Mouse (Mus musculus) CD4-positive, CD25-positive, alpha-beta regulatory T cell (primary cell): ENCODE results near the gene Osbpl7. TPM values are rescaled to one million over a fixed set of nuclear protein-coding genes. Genes with fewer than 3 reads are reported as not detected.

Experiments
- polyA plus RNA-seq: library from polyadenylated mRNA; unstranded; fragments of 100-300 nt; shearing (Covaris generic); gene quantifications from one replicate; pipeline ENCODE4 v1.2.1, GENCODE M21; 2017

The Osbpl7 gene
- 35.0 TPM for polyA plus RNA-seq

DNA sequence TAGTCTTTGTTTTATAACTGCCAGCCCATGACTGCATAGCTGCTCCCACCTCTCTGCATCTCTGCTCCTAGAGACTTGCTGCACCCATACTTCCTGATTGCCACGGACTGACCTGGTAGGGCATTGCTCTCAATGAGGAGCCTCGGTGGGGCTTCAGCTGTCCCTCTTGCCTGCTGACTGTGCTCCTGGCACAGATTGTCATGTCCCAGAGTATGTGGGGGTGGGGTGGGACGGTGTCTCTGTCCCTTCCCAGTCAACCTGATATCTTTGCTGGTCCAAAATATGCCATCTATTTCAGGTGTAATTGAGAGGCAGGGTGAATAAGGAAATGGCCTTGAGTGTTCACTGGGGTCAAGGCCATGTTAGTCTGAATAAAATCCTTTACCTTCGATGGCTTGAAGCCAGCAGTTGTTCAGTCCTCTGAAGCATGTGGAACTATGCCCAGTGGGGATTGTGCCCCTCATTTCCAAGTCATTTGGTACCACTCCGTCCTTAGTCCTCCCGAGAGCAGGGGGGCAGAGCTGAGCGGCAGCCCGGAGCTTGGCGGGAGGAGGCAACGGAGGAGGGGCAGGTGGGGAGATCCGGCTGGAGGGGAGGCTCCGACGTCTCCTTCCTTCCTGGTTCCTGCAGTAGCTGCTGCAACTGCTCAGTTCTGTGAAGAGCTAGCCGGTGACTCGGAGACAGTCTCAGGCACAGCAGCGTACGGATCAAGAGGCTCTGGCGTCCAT is at the start of gene Osbpl7:
Gene Osbpl7, plus strand, starts transcription at position 413 of the 728 bp plus-strand sequence.

DNA sequence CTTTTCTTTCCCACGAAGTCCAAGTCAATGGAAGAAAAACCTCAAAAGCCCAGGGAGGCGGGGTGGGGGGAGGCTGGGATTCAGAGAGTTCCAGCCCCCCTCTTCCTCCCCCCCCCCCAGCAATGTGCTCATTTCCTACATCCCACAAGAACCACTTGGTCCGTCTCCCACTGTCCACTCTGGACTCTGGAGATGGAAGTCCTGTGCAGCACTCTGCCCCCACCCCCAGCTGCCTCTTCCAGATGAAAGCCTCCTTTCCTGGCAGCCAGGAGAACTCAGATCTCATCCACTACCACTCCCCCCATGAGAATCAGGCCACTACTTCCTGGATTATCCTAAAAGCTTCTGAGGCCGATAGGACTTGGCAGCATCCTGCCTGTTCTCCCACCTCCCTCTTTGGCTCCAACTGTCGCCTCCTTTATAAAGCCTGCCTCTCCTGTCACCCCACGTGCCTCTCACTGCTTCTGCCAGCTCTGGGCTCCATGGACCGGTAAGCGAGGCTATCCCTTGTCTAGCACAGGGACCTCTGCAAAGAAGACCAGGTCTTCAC is 37.2 kb upstream of the Osbpl7 start, which contains the start of gene Sp6:
Gene Sp6, plus strand, starts transcription at position 274 of the 550 bp plus-strand sequence.

DNA sequence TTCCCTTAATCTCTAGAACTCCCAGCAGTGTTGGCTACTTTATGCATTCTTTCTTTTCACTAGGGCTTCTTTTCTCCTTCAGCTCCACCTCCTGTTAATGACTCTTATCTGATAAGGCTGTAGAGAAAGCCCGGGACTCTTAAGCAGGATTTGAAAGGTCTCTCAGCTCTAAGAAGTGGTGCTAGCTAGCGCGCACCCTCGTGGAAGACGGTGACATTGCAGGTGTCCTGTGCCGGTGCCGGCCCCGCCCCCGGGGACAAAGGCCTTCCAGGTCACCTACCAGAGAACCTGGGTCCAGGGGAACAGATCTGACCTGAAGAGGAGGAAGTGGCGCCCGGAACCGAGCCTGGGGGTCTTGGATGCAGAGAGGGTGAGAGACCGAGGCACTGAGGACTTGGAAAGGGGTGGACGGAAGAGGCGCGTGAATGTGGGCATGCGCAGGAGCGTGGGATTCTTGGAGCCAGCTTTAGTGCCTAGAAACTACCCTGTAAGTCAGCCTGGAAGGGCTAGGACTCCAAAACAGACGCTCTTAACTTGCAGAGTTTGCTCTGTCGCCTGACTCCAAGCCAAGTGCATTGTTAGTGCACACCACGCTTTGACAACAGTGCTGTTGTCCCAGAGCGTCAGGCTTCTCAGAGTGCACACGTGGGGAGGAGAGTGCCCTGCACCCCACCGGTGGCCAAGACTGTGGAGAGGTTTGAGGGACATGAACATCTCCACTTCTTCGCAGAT is 20.6 kb upstream of the Osbpl7 start, which contains the start of gene Scrn2:
Gene Scrn2, plus strand, starts transcription at position 253 of the 732 bp plus-strand sequence.

DNA sequence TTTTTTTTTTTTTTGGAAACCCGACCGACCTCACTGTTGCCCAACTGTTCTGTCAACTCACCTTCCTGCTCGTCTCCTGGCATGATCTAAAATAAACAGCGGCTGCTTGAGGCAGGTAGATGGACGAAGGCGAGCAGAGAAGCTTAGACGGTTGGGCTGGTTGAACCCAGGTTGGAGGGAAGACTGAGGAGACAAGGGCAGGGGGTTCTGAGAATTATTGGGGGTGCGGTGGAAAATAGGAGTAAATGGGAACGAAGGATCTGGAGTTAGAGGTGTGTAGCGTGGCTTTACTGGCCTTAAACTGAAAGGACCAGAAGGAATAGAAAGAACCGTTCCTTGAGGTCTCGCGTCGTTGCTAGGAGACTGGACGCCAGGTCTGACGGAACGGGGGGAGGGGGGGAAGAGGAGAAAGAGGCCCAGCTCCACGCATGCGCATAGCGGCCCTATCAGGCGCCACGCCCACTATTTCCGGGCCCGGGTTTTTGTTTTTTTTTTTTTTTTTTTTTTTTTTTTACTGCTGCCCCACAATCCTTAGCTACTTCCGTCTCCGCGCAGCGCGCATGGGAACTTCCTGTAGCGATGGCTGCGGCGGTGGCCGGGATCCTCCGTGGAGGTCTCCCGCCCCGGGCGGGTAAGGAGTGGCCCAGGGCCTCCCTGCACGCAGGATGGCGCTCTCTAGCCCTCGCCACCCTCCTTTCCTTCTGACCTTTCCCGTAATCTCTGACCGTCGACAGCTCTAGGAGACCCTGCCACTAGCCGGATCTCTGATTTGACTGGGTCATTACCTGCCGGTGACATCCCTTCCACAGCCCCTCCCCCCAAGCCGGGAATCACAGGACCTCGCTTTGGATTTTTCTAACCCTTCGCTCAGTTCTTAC is 9.2 kb upstream of the Osbpl7 start, which contains the start of the genes Lrrc46 and Mrpl10:
Gene Lrrc46, minus strand, starts transcription at position 386 of the 878 bp plus-strand sequence.
Gene Mrpl10, plus strand, starts transcription at position 539 of the 878 bp plus-strand sequence.

DNA sequence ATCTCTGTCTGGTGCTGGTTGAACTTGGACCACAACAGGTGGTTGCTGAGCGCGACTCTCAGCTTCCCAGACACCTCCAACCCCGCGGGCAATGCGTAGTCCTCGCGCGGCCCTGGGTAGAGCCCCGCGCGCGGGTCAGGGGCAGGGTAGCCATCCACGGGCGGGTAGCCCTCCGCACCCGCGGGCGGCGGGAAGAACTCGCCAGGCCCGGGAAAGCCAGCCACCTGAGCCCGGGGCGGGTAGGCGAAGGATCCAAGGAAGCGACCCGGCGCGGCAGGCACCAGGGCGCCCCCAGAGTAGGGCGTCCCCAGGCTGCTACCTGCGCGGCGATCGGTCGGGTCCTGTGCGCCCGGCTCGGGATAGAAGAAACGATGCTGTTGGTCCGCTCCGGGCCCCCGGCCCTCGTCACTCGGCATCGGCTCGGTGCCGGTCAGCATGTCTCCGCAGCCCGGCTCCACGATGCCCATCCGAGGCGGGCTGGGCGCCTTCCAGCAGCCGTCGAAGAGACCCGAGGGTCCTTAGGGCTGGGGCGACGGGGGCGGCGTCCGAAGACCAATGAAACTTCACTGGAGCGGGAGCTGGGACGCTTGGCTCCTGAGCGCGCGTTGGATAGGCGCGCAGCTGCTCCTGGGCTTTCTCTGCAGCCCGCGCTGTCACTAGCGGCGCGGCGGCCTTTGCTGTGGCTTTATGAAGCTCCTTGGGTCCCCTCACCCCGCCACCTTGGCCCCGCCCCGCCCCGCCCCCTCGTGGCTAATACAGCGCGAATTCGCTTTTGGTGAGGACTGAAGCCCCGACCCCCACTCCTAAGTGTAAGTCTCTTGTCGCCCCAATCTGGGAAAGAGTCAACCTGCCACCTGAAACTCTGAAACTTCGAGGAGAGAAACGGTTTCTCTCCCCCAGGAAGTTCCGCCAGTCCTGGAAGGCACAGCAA is 64.5 kb downstream of the Osbpl7 start, which contains the start of gene Tbx21:
Gene Tbx21, minus strand, starts transcription at position 661 of the 931 bp plus-strand sequence.

Other genes starting within 250 kb of the Osbpl7 start
- 53.0 TPM for gene Nfe2l1, start 220.7 kb upstream of the Osbpl7 start, polyA plus RNA-seq
- gene Copz2, start 200.8 kb upstream of the Osbpl7 start, polyA plus RNA-seq = 0.37 TPM
- 78.6 TPM for gene Cdk5rap3, start 134.1 kb upstream of the Osbpl7 start, polyA plus RNA-seq
- gene Prr15l, start 122.5 kb upstream of the Osbpl7 start, polyA plus RNA-seq = 0.13 TPM
- gene Pnpo, start 106.6 kb upstream of the Osbpl7 start, polyA plus RNA-seq = 40.8 TPM
- 76.0 TPM for gene Sp2, start 67.7 kb upstream of the Osbpl7 start, polyA plus RNA-seq
- 29.5 TPM for gene Sp6, start 37.2 kb upstream of the Osbpl7 start, polyA plus RNA-seq
- 14.4 TPM for gene Scrn2, start 20.7 kb upstream of the Osbpl7 start, polyA plus RNA-seq
- 0.22 TPM for gene Lrrc46, start 9.2 kb upstream of the Osbpl7 start, polyA plus RNA-seq
- gene Mrpl10, start 9.1 kb upstream of the Osbpl7 start, polyA plus RNA-seq = 84.8 TPM
- 9.6 TPM for gene Tbx21, start 64.7 kb downstream of the Osbpl7 start, polyA plus RNA-seq
- 0.16 TPM for gene Tbkbp1, start 100.9 kb downstream of the Osbpl7 start, polyA plus RNA-seq
- 33.1 TPM for gene Kpnb1, start 137.3 kb downstream of the Osbpl7 start, polyA plus RNA-seq
- 44.2 TPM for gene Npepps, start 230.0 kb downstream of the Osbpl7 start, polyA plus RNA-seq